Mouse (Mus musculus) neural tube, embryonic 12.5 days (tissue): Measurements from ENCODE around the gene Mrgprd. TPM values are rescaled to one million over a fixed set of nuclear protein-coding genes. Genes with fewer than 3 reads are reported as not detected.

Experiments
- ATAC-seq: fragments of 200-750 bp; cut with Nextera tagmentation; 2 replicates; pipeline ENCODE4 v1.8.0; 2017; ENCODE audit warnings: low read depth, mild to moderate bottlenecking, moderate TSS enrichment, moderate library complexity; ENCODE audit not compliant: low FRiP score
- H3K27ac ChIP-seq: fragments of 300-500 bp; sonication (generic); 2 replicates; pipeline ENCODE4 v1.5.1; 2016
- H3K27me3 ChIP-seq: fragments of 300-500 bp; sonication (generic); replicated peaks from 2 replicates; pipeline ENCODE4 v1.6.1; 2016; ENCODE audit warnings: mild to moderate bottlenecking
- H3K36me3 ChIP-seq: fragments of 300-500 bp; sonication (generic); 2 replicates; pipeline ENCODE4 v1.6.1; 2016; ENCODE audit warnings: mild to moderate bottlenecking
- H3K4me1 ChIP-seq: fragments of 300-500 bp; sonication (generic); 2 replicates; pipeline ENCODE4 v1.6.1; 2016
- H3K4me2 ChIP-seq: fragments of 300-500 bp; sonication (generic); replicated peaks from 2 replicates; pipeline ENCODE4 v1.6.1; 2016; ENCODE audit warnings: mild to moderate bottlenecking
- H3K4me3 ChIP-seq: fragments of 300-500 bp; sonication (generic); 2 replicates; pipeline ENCODE4 v1.5.1; 2016
- H3K9ac ChIP-seq: fragments of 300-500 bp; sonication (generic); 2 replicates; pipeline ENCODE4 v1.6.1; 2016; ENCODE audit warnings: mild to moderate bottlenecking
- H3K9me3 ChIP-seq: fragments of 300-500 bp; sonication (generic); 2 replicates; pipeline ENCODE4 v1.6.1; 2016; ENCODE audit warnings: mild to moderate bottlenecking
- WGBS: fragments of 180-500 bp; shearing (Covaris S2); methylation state at CpG from one replicate; pipeline ENCODE4 v1.1.7; 2016; 5-methylcytosine and 5-hydroxymethylcytosine counted together
- polyA plus RNA-seq: library from polyadenylated mRNA; unstranded; fragments of >200 nt; fragmentation: Nextera tagmentation; extraction: Ambion mirVana; gene quantifications from 2 replicates; pipeline ENCODE4 v1.2.1, GENCODE M21; 2016

Gene Mrgprd
- polyA plus RNA-seq, 1 experiment from 2014 or later: 0.10 TPM

DNA sequence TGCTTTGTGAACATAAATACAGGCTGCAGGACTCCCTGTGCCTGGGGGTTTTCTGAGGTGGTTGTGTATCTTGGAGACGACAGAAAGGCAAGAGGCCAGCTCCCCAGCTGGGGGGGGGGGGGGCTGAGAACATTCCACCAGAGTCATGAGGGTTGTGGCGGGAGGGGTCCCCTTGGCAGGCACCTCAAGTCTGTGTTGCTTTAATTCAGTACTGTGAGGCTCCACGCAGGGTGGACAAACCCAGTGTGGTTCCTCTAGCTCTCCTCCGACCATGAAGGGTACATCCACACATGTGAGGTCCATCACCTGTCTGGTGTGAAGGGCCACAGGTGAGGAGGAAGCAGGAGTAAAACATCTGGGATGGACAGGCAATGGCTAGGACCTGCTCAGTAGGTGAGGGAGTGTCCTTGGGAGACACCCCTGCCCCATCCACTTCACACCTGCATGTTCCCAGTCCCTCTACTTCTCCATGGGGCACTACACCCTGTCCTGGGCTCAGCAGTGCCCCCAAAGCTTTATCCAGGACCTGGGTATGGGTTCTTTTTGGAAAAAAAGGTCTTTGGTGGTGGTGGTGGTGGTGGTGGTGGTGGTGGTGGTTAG is 19.9 kb downstream of the Mrgprd start:
- Histone ChIP-seq H3K27ac (no peak overlapping the region), H3K36me3 (no peaks in the 10 kb centered on the region), H3K4me2 (no peak overlapping the region), H3K27me3 (no peaks in the 10 kb centered on the region), H3K4me3 (no peak overlapping the region), H3K9me3 (no peaks in the 10 kb centered on the region), H3K9ac (no peak overlapping the region), H3K4me1 (no peaks in the 10 kb centered on the region)
- ATAC-seq: no peak
- 66% methylated on average over 4 of the region's 4 CpGs for WGBS

DNA sequence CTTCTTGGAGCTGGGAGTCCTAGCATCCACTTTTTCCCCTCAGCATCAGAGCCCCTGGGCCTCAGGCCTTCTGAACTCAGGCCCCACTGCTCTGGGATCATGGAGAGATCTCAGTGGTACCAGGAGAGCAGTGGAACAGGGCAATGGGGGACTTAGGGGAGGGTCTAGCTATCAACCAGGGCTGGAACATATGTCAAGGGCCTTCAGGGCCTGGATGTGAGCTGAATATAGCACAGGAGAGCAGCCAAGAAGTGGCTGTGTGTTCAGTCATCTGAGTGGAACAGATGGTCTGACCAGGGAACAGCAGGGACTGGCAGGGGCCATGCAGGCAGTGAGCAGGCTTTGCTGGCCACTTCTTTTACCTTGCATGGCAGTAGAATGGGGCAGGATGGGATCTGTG is 20.6 kb downstream of the Mrgprd start:
- H3K9ac ChIP-seq: no peak overlapping the region
- H3K4me1 ChIP-seq: no peaks in the 10 kb centered on the region
- no peaks in the 10 kb centered on the region for H3K36me3 ChIP-seq
- H3K9me3 ChIP-seq: no peaks in the 10 kb centered on the region
- ATAC-seq: no peak
- no peak overlapping the region for H3K4me2 ChIP-seq
- no peaks in the 10 kb centered on the region for H3K27me3 ChIP-seq
- H3K27ac ChIP-seq: no peak overlapping the region
- no peak overlapping the region for H3K4me3 ChIP-seq

DNA sequence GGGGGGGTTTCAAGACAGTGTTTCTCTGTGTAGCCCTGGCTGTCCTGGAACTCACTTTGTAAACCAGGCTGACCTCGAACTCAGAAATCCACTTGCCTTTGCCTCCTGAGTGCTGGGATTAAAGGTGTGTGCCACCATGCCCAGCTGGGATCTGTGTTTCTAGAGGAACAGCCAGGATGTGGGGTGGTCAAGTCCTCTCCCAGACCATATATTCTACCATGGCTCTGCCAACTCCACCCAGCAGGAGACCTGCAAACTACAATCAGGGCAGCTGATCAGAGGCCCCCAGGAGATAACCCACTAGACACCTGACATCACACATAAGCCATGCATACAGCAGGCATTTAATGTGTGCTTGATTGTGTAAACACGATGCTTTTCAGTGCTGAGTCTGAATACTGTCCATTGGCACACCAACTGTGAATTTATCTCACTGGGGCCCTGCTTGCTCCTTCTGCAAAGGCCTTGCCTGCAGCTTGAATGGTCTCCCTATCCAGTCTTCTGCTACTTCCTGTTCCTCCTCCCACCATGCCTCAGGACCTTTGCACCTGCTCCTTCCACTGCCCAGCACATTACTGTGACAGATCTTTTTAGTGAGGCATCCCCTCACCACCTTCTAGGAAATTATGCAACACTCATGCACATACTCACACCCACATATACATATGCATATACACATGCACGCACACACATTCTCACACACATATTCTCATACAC is 21.1 kb downstream of the Mrgprd start:
- Histone ChIP-seq H3K4me1 (no peaks in the 10 kb centered on the region), H3K9ac (no peak overlapping the region), H3K9me3 (no peaks in the 10 kb centered on the region), H3K36me3 (no peaks in the 10 kb centered on the region), H3K4me3 (no peak overlapping the region), H3K4me2 (no peak overlapping the region), H3K27me3 (no peaks in the 10 kb centered on the region), H3K27ac (no peak overlapping the region)
- WGBS: 86% methylated on average over 3 of the region's 3 CpGs
- ATAC-seq: no peak

DNA sequence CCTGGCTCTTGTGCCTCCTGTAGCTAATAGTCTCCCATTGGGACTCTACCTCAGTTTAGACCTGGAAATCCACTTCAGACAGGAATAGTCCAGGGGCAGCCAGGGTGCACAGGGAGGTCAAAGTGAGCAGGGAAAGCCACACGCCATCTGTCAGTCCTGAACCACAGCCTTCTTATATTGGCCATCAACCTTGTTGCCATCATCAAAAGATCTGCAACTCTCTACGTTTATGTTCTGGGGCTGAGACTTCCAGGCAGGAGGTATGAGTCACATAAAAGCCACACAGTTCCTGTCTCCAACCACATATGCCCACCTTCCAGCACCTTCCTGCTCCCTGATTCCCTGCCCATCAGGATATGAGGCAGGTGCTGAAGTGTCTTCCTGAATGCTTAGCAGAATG is 23.3 kb downstream of the Mrgprd start:
- Histone ChIP-seq H3K4me2 (no peak overlapping the region), H3K27ac (no peak overlapping the region), H3K36me3 (no peaks in the 10 kb centered on the region), H3K4me1 (no peaks in the 10 kb centered on the region), H3K9ac (no peak overlapping the region), H3K4me3 (no peak overlapping the region), H3K9me3 (no peaks in the 10 kb centered on the region), H3K27me3 (no peaks in the 10 kb centered on the region)
- WGBS: 80% methylated on average over 2 of the region's 2 CpGs
- ATAC-seq: no peak

DNA sequence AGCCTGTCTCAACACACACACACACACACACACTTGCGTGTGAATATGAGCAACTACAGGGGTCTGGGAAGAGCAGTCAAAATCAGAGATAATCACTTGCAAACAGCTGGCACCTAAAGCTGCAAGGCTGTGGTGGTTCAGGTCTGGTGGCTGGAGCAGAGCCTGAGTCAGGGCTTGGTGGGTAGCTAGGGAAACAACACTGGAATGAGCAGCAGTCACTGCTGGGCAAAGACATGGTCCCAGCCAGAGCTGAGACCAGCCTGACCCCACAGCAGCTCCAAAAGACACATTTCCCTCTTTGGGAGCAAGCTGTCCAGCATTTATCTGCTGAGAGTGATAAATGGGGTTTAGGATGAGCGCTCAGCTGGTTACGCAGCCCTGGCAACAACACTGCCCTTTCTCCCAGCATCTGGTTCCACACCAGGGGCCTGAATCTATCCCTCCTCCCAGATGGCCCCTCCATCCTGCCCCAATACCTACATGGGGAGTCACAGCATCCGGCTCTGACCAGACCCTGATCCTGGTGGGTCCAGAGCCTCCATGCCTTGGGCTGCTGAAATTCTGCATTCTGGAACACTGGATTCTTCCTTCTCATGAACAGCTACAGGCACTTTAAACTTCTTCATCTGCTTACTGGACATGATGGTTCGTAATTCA is 25.7 kb downstream of the Mrgprd start:
- H3K4me1 ChIP-seq: no peaks in the 10 kb centered on the region
- ATAC-seq: no peak
- H3K9ac ChIP-seq: no peak overlapping the region
- no peaks in the 10 kb centered on the region for H3K9me3 ChIP-seq
- no peaks in the 10 kb centered on the region for H3K27me3 ChIP-seq
- no peaks in the 10 kb centered on the region for H3K36me3 ChIP-seq
- no peak overlapping the region for H3K4me2 ChIP-seq
- WGBS: 76% methylated on average over 5 of the region's 5 CpGs
- no peak overlapping the region for H3K4me3 ChIP-seq
- no peak overlapping the region for H3K27ac ChIP-seq

Other genes with a start within 250 kb of the Mrgprd start
- gene 1810010D01Rik, start 106.7 kb upstream of the Mrgprd start, polyA plus RNA-seq: 0.53 TPM in 1 of 2 replicates, not detected in the other
- gene Tpcn2, start 30.8 kb upstream of the Mrgprd start, polyA plus RNA-seq: 5.7 and 6.1 TPM in 2 replicates
- gene Mrgprf, start 14.0 kb upstream of the Mrgprd start, polyA plus RNA-seq: 0.47 and 0.55 TPM in 2 replicates